Mouse (Mus musculus): Measurements from ENCODE around the gene Ctsj. TPM values are rescaled to one million over a fixed set of nuclear protein-coding genes. Genes with fewer than 3 reads are reported as not detected.

Ctsj gene
- polyA plus RNA-seq, 1 experiment = not detected

DNA sequence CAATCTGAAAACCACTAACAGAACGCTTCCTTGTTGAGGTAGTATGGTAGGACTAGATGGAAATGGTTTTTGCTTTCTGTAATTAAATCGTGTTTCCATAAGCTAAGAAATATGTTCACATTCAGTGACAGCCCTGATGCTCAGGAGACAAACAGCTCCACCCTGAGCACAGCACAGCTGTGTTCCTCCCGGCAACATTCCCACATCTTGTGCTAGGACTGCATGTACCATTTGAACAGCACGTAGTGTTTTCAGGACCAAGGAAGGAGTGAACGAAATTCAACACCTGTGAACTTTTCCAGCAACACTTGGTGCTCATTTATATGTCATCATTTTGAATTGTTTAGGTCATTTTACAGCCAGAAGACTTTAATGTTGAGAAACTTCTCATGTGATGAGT lies 44.1 kb downstream of the Ctsj start:
- no peak for TF ChIP-seq CTCF (IDR thresholded peaks at IDR 0.05; ENCODE audit: control insufficient read depth, insufficient read depth, low read length)
- TF ChIP-seq POLR2A (IDR thresholded peaks at IDR 0.05; ENCODE audit: borderline replicate concordance, control insufficient read depth, low read depth, low read length) = no peak
- 65% methylated on average over 5 of the region's 5 CpGs for WGBS

More for the DNA sequence above, 44.1 kb downstream of the Ctsj start:
- Histone ChIP-seq H3K27ac (ENCODE audit: control insufficient read depth, insufficient read depth, low read depth, low read length, poor library complexity) (no peak overlapping the region), H3K4me3 (replicated peaks; ENCODE audit: control insufficient read depth, low read depth, low read length) (no peak overlapping the region), H3K4me1 (ENCODE audit: control insufficient read depth, insufficient read depth, low read length) (no peaks in the 10 kb centered on the region)

Other genes starting within 250 kb of the Ctsj start
- gene BC051665, start 219.6 kb downstream of the Ctsj start, polyA plus RNA-seq (2011; ENCODE audit: insufficient read depth, insufficient read length, low replicate concordance, missing spikeins) = not detected in 2 replicates
- not detected in 2 replicates for gene Ctsll3, start 203.1 kb downstream of the Ctsj start, polyA plus RNA-seq (2011; ENCODE audit: insufficient read depth, insufficient read length, low replicate concordance, missing spikeins)
- not detected in 2 replicates for gene 4930486L24Rik, start 141.5 kb downstream of the Ctsj start, polyA plus RNA-seq (2011; ENCODE audit: insufficient read depth, insufficient read length, low replicate concordance, missing spikeins)
- 1.8 and 5.2 TPM in 2 replicates for gene Gm49392, start 109.1 kb downstream of the Ctsj start, polyA plus RNA-seq (2011; ENCODE audit: insufficient read depth, insufficient read length, low replicate concordance, missing spikeins)
- gene Ctla2b, start 108.5 kb downstream of the Ctsj start, polyA plus RNA-seq (2011; ENCODE audit: insufficient read depth, insufficient read length, low replicate concordance, missing spikeins) = 18.7 and 40.2 TPM in 2 replicates
- not detected in 2 replicates for gene Tpbpb, start 101.1 kb downstream of the Ctsj start, polyA plus RNA-seq (2011; ENCODE audit: insufficient read depth, insufficient read length, low replicate concordance, missing spikeins)
- gene Gm49393, start 70.4 kb downstream of the Ctsj start, polyA plus RNA-seq (2011; ENCODE audit: insufficient read depth, insufficient read length, low replicate concordance, missing spikeins) = not detected in 2 replicates
- 11.8 and 18.0 TPM in 2 replicates for gene Gm49391, start 69.4 kb downstream of the Ctsj start, polyA plus RNA-seq (2011; ENCODE audit: insufficient read depth, insufficient read length, low replicate concordance, missing spikeins)
- 202 and 264 TPM in 2 replicates for gene Ctla2a, start 69.3 kb downstream of the Ctsj start, polyA plus RNA-seq (2011; ENCODE audit: insufficient read depth, insufficient read length, low replicate concordance, missing spikeins)
- not detected in 2 replicates for gene Tpbpa, start 64.0 kb downstream of the Ctsj start, polyA plus RNA-seq (2011; ENCODE audit: insufficient read depth, insufficient read length, low replicate concordance, missing spikeins)
- not detected in 2 replicates for gene Ctsq, start 34.7 kb upstream of the Ctsj start, polyA plus RNA-seq (2011; ENCODE audit: insufficient read depth, insufficient read length, low replicate concordance, missing spikeins)
- gene Ctsr, start 158.3 kb upstream of the Ctsj start, polyA plus RNA-seq (2011; ENCODE audit: insufficient read depth, insufficient read length, low replicate concordance, missing spikeins) = not detected in 2 replicates
- not detected in 2 replicates for gene Cts6, start 197.5 kb upstream of the Ctsj start, polyA plus RNA-seq (2011; ENCODE audit: insufficient read depth, insufficient read length, low replicate concordance, missing spikeins)
- gene Cts8, start 249.4 kb upstream of the Ctsj start, polyA plus RNA-seq (2011; ENCODE audit: insufficient read depth, insufficient read length, low replicate concordance, missing spikeins) = not detected in 2 replicates